Mouse (Mus musculus) liver, embryonic 16.5 days (tissue): ENCODE results near the gene Akt1. TPM values are rescaled to one million over a fixed set of nuclear protein-coding genes. Genes with fewer than 3 reads are reported as not detected.

Source experiments
- ATAC-seq: fragments of 200-750 bp; cut with Nextera tagmentation; 2 replicates; pipeline ENCODE4 v1.8.0; 2017; ENCODE audit warnings: low read depth, mild to moderate bottlenecking, moderate number of reproducible peaks, moderate library complexity
- H3K27ac ChIP-seq: fragments of 300-500 bp; sonication (generic); 2 replicates; pipeline ENCODE4 v1.5.1; 2014; ENCODE audit warnings: mild to moderate bottlenecking, low read length
- H3K27me3 ChIP-seq: fragments of 300-500 bp; sonication (generic); 2 replicates; pipeline ENCODE4 v1.6.1; 2014; ENCODE audit warnings: low read depth, low read length, mixed read lengths; ENCODE audit not compliant: control insufficient read depth, insufficient read depth
- H3K36me3 ChIP-seq: fragments of 300-500 bp; sonication (generic); 2 replicates; pipeline ENCODE4 v1.6.1; 2014; ENCODE audit warnings: mild to moderate bottlenecking; ENCODE audit not compliant: control insufficient read depth, insufficient read depth
- H3K4me1 ChIP-seq: fragments of 300-500 bp; sonication (generic); 2 replicates; pipeline ENCODE4 v1.6.1; 2014; ENCODE audit warnings: low read depth, low read length, mixed read lengths; ENCODE audit not compliant: control insufficient read depth
- H3K4me2 ChIP-seq: fragments of 300-500 bp; sonication (generic); 2 replicates; pipeline ENCODE4 v1.6.1; 2014; ENCODE audit warnings: low read depth, low read length, mixed read lengths
- H3K4me3 ChIP-seq: fragments of 300-500 bp; sonication (generic); 2 replicates; pipeline ENCODE4 v1.5.1; 2014; ENCODE audit warnings: low read depth, mild to moderate bottlenecking, low read length
- H3K9ac ChIP-seq: fragments of 300-500 bp; sonication (generic); 2 replicates; pipeline ENCODE4 v1.6.1; 2014; ENCODE audit warnings: low read depth, low read length
- H3K9me3 ChIP-seq: fragments of 300-500 bp; sonication (generic); replicated peaks from 2 replicates; pipeline ENCODE4 v1.6.1; 2016; ENCODE audit warnings: low read length; ENCODE audit not compliant: control insufficient read depth
- WGBS: fragments of 180-500 bp; shearing (Covaris S2); extraction: QIAGEN DNeasy Blood & Tissue Kit; methylation state at CpG from one replicate; pipeline ENCODE4 v1.1.7; 2014; ENCODE audit not compliant: insufficient replicate concordance; 5-methylcytosine and 5-hydroxymethylcytosine counted together
- polyA plus RNA-seq: library from polyadenylated mRNA; unstranded; fragments of >200 nt; fragmentation: Nextera tagmentation; extraction: Ambion mirVana; gene quantifications from 2 replicates; pipeline ENCODE4 v1.2.1, GENCODE M21; 2015

Gene Akt1
- polyA plus RNA-seq, 1 experiment from 2014 or later, result 8.9 TPM

- H3K4me2 ChIP-seq, result no peak overlapping the region
- ATAC-seq, result no peak
- no peaks in the 10 kb centered on the region; the same call in 1 of the 2 replicates for H3K4me1 ChIP-seq
- H3K9ac ChIP-seq, result no peak overlapping the region
- H3K36me3 ChIP-seq, result 0 out of 2 replicates have a peak, but pooled peaks cover under 1% of the 10 kb centered on the region
- no peaks in the 10 kb centered on the region for H3K27me3 ChIP-seq
- 64% methylated on average over 5 of the region's 5 CpGs for WGBS
- H3K9me3 ChIP-seq, result no peaks in the 10 kb centered on the region
- H3K4me3 ChIP-seq, result no peak overlapping the region
- H3K27ac ChIP-seq, result no peak overlapping the region
These were observed 10.0 kb downstream of the Akt1 start for GRCm38 (mm10) chr12:112664656-112665055.

- Histone ChIP-seq H3K9me3 (no peaks in the 10 kb centered on the region), H3K9ac (no peak overlapping the region), H3K27ac (no peak overlapping the region), H3K4me2 (no peak overlapping the region), H3K36me3 (peaks cover 6% of the 10 kb centered on the region), H3K4me3 (no peak overlapping the region), H3K27me3 (no peaks in the 10 kb centered on the region), H3K4me1 (no peaks in the 10 kb centered on the region; the same call in 1 of the 2 replicates)
- ATAC-seq, result no peak
- 55% methylated on average over 2 of the region's 2 CpGs for WGBS
These were observed 10.6 kb downstream of the Akt1 start for GRCm38 (mm10) chr12:112664124-112664523.

GRCm38 (mm10) chr12:112663716-112664115 is 11.0 kb downstream of the Akt1 start:
- Histone ChIP-seq H3K36me3 (peaks cover 10% of the 10 kb centered on the region), H3K4me3 (no peak overlapping the region), H3K4me2 (no peak overlapping the region), H3K9ac (no peak overlapping the region), H3K27me3 (no peaks in the 10 kb centered on the region), H3K4me1 (no peaks in the 10 kb centered on the region; the same call in 1 of the 2 replicates), H3K9me3 (no peaks in the 10 kb centered on the region), H3K27ac (no peak overlapping the region)
- no peak for ATAC-seq
- WGBS, result 86% methylated on average over 12 of the region's 12 CpGs

- no peak for ATAC-seq
- no peaks in the 10 kb centered on the region for H3K27me3 ChIP-seq
- no peaks in the 10 kb centered on the region for H3K4me1 ChIP-seq
- no peak overlapping the region for H3K9ac ChIP-seq
- 83% methylated on average over 11 of the region's 11 CpGs for WGBS
- no peak overlapping the region for H3K4me2 ChIP-seq
- peaks cover 13% of the 10 kb centered on the region for H3K36me3 ChIP-seq
- H3K4me3 ChIP-seq, result no peak overlapping the region
- no peaks in the 10 kb centered on the region for H3K9me3 ChIP-seq
- no peak overlapping the region for H3K27ac ChIP-seq
These were observed 11.4 kb downstream of the Akt1 start for GRCm38 (mm10) chr12:112663303-112663702.

- H3K36me3 ChIP-seq, result peaks cover 17% of the 10 kb centered on the region
- no peaks in the 10 kb centered on the region for H3K27me3 ChIP-seq
- no peak overlapping the region for H3K9ac ChIP-seq
- no peak overlapping the region for H3K4me3 ChIP-seq
- H3K9me3 ChIP-seq, result no peaks in the 10 kb centered on the region
- H3K27ac ChIP-seq, result no peak overlapping the region
- H3K4me1 ChIP-seq, result no peaks in the 10 kb centered on the region
- 76% methylated on average over 9 of the region's 9 CpGs for WGBS
- ATAC-seq, result no peak
- no peak overlapping the region for H3K4me2 ChIP-seq
These were observed 12.8 kb downstream of the Akt1 start for GRCm38 (mm10) chr12:112661851-112662250.

GRCm38 (mm10) chr12:112661327-112661605 is 13.4 kb downstream of the Akt1 start:
- ATAC-seq, result no peak
- Histone ChIP-seq H3K27me3 (no peaks in the 10 kb centered on the region), H3K4me1 (no peaks in the 10 kb centered on the region), H3K4me2 (no peak overlapping the region), H3K27ac (no peak overlapping the region), H3K9ac (no peak overlapping the region), H3K36me3 (peaks cover 21% of the 10 kb centered on the region), H3K9me3 (no peaks in the 10 kb centered on the region), H3K4me3 (no peak overlapping the region)
- WGBS, result 85% methylated on average over 3 of the region's 3 CpGs

- no peak overlapping the region for H3K9ac ChIP-seq
- no peak overlapping the region for H3K27ac ChIP-seq
- H3K4me2 ChIP-seq, result no peak overlapping the region
- H3K9me3 ChIP-seq, result no peaks in the 10 kb centered on the region
- WGBS, result 65% methylated on average over 5 of the region's 5 CpGs
- 0 out of 2 replicates have a peak, but pooled peaks have one; percentile 5 for ATAC-seq
- H3K4me3 ChIP-seq, result no peak overlapping the region
- no peaks in the 10 kb centered on the region for H3K4me1 ChIP-seq
- peaks cover 26% of the 10 kb centered on the region for H3K36me3 ChIP-seq
- no peaks in the 10 kb centered on the region for H3K27me3 ChIP-seq
These were observed 13.9 kb downstream of the Akt1 start for GRCm38 (mm10) chr12:112660576-112661326.

- WGBS, result 76% methylated on average over 6 of the region's 6 CpGs
- Histone ChIP-seq H3K9ac (no peak overlapping the region), H3K27ac (no peak overlapping the region), H3K4me3 (no peak overlapping the region), H3K27me3 (no peaks in the 10 kb centered on the region), H3K4me2 (no peak overlapping the region), H3K4me1 (no peaks in the 10 kb centered on the region), H3K36me3 (peaks cover 30% of the 10 kb centered on the region), H3K9me3 (no peaks in the 10 kb centered on the region)
- no peak for ATAC-seq
These were observed 15.6 kb downstream of the Akt1 start for GRCm38 (mm10) chr12:112659109-112659508.

- H3K4me3 ChIP-seq, result no peak overlapping the region
- no peak overlapping the region for H3K9ac ChIP-seq
- no peaks in the 10 kb centered on the region for H3K9me3 ChIP-seq
- H3K27me3 ChIP-seq, result no peaks in the 10 kb centered on the region
- no peak for ATAC-seq
- peaks cover 34% of the 10 kb centered on the region for H3K36me3 ChIP-seq
- WGBS, result 85% methylated on average over 7 of the region's 7 CpGs
- no peak overlapping the region for H3K4me2 ChIP-seq
- H3K4me1 ChIP-seq, result no peaks in the 10 kb centered on the region
- no peak overlapping the region for H3K27ac ChIP-seq
These were observed 16.1 kb downstream of the Akt1 start for GRCm38 (mm10) chr12:112658619-112659018.
